Mouse (Mus musculus) stomach, embryonic 16.5 days (tissue): Measurements from ENCODE around the gene Ppp1r9a. TPM values are rescaled to one million over a fixed set of nuclear protein-coding genes. Genes with fewer than 3 reads are reported as not detected.

ENCODE experiments used
- ATAC-seq: fragments of 200-750 bp; cut with Nextera tagmentation; 2 replicates; pipeline ENCODE4 v1.8.0; 2017; ENCODE audit warnings: moderate number of reproducible peaks, moderate TSS enrichment; ENCODE audit not compliant: insufficient read depth, low FRiP score
- H3K27ac ChIP-seq: fragments of 300-500 bp; sonication (generic); 2 replicates; pipeline ENCODE4 v1.5.1; 2014; ENCODE audit warnings: low read length
- H3K27me3 ChIP-seq: fragments of 300-500 bp; sonication (generic); 2 replicates; pipeline ENCODE4 v1.6.1; 2014; ENCODE audit warnings: low read length, control low read depth, mixed read lengths; ENCODE audit not compliant: control insufficient read depth, insufficient read depth
- H3K36me3 ChIP-seq: fragments of 300-500 bp; sonication (generic); 2 replicates; pipeline ENCODE4 v1.6.1; 2014; ENCODE audit warnings: low read length; ENCODE audit not compliant: control insufficient read depth, insufficient read depth
- H3K4me1 ChIP-seq: fragments of 300-500 bp; sonication (generic); 2 replicates; pipeline ENCODE4 v1.6.1; 2014; ENCODE audit warnings: low read length, control low read depth, mixed read lengths; ENCODE audit not compliant: control insufficient read depth, insufficient read depth
- H3K4me2 ChIP-seq: fragments of 300-500 bp; sonication (generic); 2 replicates; pipeline ENCODE4 v1.6.1; 2014; ENCODE audit warnings: low read depth, low read length, mixed read lengths
- H3K4me3 ChIP-seq: fragments of 300-500 bp; sonication (generic); replicated peaks from 2 replicates; pipeline ENCODE4 v1.5.1; 2014; ENCODE audit warnings: mild to moderate bottlenecking, low read length
- H3K9ac ChIP-seq: fragments of 300-500 bp; sonication (generic); 2 replicates; pipeline ENCODE4 v1.6.1; 2014; ENCODE audit warnings: low read length
- H3K9me3 ChIP-seq: fragments of 300-500 bp; sonication (generic); replicated peaks from 2 replicates; pipeline ENCODE4 v1.6.1; 2016; ENCODE audit warnings: low read length, control low read depth; ENCODE audit not compliant: control insufficient read depth
- WGBS: fragments of 180-500 bp; shearing (Covaris S2); extraction: QIAGEN DNeasy Blood & Tissue Kit; methylation state at CpG from one replicate; pipeline ENCODE4 v1.1.7; 2014; 5-methylcytosine and 5-hydroxymethylcytosine counted together
- polyA plus RNA-seq: library from polyadenylated mRNA; unstranded; fragments of >200 nt; fragmentation: Nextera tagmentation; extraction: Ambion mirVana; gene quantifications from 2 replicates; pipeline ENCODE4 v1.2.1, GENCODE M21; 2015

Ppp1r9a gene
- polyA plus RNA-seq, 1 experiment from 2014 or later, result 14.8 TPM

GRCm38 (mm10) chr6:5154786-5155185 is 252.1 kb downstream of the Ppp1r9a start:
- no peak for ATAC-seq

GRCm38 (mm10) chr6:5155313-5155927 is 252.7 kb downstream of the Ppp1r9a start:
- Histone ChIP-seq H3K9ac (no peak overlapping the region), H3K27me3 (no peaks in the 10 kb centered on the region), H3K9me3 (no peaks in the 10 kb centered on the region), H3K4me3 (no peak overlapping the region), H3K4me1 (no peaks in the 10 kb centered on the region), H3K27ac (no peak overlapping the region), H3K4me2 (no peak overlapping the region), H3K36me3 (no peaks in the 10 kb centered on the region)
- 79% methylated on average over 1 of the region's 1 CpGs for WGBS
- no peak for ATAC-seq

More at GRCm38 (mm10) chr6:5154786-5155185, 252.1 kb downstream of the Ppp1r9a start:
- no peak overlapping the region for H3K27ac ChIP-seq
- no peaks in the 10 kb centered on the region for H3K9me3 ChIP-seq
- no peak overlapping the region for H3K4me3 ChIP-seq
- H3K4me1 ChIP-seq, result no peaks in the 10 kb centered on the region
- no peak overlapping the region for H3K9ac ChIP-seq
- H3K36me3 ChIP-seq, result no peaks in the 10 kb centered on the region
- no peak overlapping the region for H3K4me2 ChIP-seq
- 80% methylated on average over 6 of the region's 6 CpGs for WGBS
- no peaks in the 10 kb centered on the region for H3K27me3 ChIP-seq

DNA sequence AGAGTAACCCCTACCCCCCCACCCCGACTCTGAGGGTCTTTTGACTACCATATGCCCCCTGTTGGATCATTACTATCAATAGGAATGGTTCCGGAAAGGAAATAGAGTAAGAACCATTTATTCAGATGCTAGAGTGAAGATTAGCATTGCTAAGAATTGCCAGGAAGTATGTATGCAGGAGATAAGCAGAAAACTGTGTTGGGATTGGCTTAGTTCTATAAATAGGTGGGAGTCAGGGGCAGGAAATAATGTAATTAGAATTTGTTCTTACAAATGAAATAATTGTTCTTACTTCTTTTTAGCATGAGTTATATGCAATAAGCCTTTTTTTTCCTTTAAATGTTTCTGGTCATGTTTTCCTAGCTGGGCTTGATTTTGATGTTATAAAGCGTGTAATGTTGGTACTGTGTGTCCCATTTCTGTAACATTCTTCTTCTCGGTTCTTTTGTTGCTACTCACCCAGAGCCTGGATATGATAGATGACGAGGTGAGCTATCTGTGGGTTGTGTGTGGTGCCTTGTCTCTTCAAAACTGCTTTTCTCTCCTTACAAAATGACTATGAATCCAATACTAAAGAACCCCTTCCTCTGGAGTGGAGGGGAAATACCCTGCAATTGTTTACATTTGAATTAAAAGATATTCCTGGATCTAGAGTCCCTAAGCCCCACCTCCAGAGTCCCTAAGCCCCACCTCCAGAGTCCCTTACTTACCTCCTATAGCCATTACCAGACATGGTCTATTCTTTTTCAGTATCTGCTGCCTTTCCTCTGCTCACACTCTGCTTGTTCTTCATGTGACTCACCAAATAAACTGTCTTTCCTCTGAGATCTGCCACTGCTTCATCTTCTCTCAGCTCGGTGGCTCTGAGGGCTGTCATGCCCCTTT is 254.1 kb downstream of the Ppp1r9a start:
- Histone ChIP-seq H3K4me1 (no peaks in the 10 kb centered on the region), H3K27ac (no peak overlapping the region), H3K4me3 (no peak overlapping the region), H3K4me2 (no peak overlapping the region), H3K9ac (no peak overlapping the region), H3K36me3 (no peaks in the 10 kb centered on the region), H3K9me3 (no peaks in the 10 kb centered on the region), H3K27me3 (no peaks in the 10 kb centered on the region)
- no peak for ATAC-seq
- WGBS, result 78% methylated on average over 6 of the region's 6 CpGs

DNA sequence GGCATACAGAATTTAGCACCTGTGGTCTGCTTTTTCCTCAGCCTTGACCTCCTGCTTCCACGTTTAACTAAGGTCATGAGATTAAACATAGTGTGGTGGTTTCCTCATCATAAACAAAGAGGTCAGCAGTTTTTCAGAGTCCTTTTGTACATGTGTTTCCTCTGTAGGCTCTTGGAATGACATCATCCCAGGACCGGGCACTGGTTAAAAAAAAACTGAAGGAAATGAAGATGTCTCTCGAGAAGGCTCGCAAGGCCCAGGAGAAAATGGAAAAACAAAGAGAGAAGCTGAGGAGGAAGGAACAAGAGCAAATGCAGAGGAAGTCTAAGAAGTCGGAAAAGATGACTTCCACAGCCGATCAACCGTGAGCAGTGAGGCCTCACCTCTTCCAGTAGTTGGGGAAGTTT is 256.7 kb downstream of the Ppp1r9a start:
- Histone ChIP-seq H3K4me3 (no peak overlapping the region), H3K9me3 (no peaks in the 10 kb centered on the region), H3K36me3 (no peaks in the 10 kb centered on the region), H3K9ac (no peak overlapping the region), H3K4me2 (no peak overlapping the region), H3K4me1 (no peaks in the 10 kb centered on the region), H3K27ac (no peak overlapping the region), H3K27me3 (no peaks in the 10 kb centered on the region)
- WGBS, result 75% methylated on average over 7 of the region's 7 CpGs
- no peak for ATAC-seq

DNA sequence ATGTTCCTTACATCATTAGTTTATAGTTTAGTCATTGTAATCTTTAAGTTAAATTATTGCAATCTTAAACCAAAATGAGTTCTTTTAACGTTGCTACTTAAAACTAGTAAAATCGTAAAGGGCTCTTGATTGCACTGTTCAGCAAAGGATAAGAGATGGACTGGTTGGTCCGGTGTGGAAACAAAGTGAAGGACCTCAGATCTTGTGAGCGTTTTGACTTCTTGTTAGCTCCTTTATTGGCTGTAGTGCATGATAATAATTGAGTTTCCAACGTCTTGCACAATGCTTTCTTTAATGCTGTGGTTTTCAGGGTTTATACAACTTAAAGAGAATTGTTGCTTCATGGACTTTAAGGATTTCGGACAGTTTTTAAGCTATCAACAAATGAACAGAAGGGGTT is 259.3 kb downstream of the Ppp1r9a start:
- Histone ChIP-seq H3K4me2 (no peak overlapping the region), H3K27me3 (no peaks in the 10 kb centered on the region), H3K9ac (no peak overlapping the region), H3K9me3 (no peaks in the 10 kb centered on the region), H3K4me3 (no peak overlapping the region), H3K27ac (no peak overlapping the region), H3K36me3 (no peaks in the 10 kb centered on the region), H3K4me1 (no peaks in the 10 kb centered on the region)
- WGBS, result 52% methylated on average over 6 of the region's 6 CpGs
- no peak for ATAC-seq

DNA sequence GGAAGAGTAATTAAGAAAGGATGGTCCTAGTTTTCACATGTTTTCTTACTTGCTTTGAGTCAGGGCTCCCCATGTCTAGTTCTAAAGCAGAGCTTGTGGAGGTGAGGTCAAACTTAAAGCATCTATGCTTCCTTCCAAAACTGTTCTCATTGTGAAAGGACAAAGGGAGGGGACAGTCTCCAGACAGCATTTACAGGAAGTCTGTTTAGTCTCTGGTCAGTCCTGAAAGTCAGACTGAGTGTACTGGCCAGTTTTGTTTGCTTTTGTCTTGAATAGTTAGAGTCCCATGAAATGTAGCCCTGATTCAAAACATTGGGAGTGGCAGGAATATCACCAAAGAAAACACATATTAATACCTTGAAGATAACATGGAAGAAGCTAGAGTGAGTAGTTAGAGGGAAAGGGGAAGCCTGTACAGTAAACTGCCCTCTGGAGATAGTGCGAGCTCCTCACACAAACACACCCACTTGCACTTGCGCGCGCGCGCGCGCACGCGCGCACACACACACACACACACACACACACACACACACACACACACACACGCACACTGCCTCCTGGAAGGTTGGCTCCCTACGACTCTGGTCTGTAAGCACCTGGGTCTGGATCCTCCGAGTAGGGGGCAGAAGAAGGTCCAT is 260.9 kb downstream of the Ppp1r9a start:
- ATAC-seq, result no peak
- H3K27ac ChIP-seq, result no peak overlapping the region
- 92% methylated on average over 14 of the region's 14 CpGs for WGBS

GRCm38 (mm10) chr6:5164855-5165254 is 262.1 kb downstream of the Ppp1r9a start:
- H3K4me3 ChIP-seq, result no peak overlapping the region
- H3K9ac ChIP-seq, result no peak overlapping the region
- H3K4me1 ChIP-seq, result no peaks in the 10 kb centered on the region
- H3K27me3 ChIP-seq, result no peaks in the 10 kb centered on the region
- no peaks in the 10 kb centered on the region for H3K9me3 ChIP-seq
- H3K4me2 ChIP-seq, result no peak overlapping the region
- H3K36me3 ChIP-seq, result no peaks in the 10 kb centered on the region
- no peak for ATAC-seq
- no peak overlapping the region for H3K27ac ChIP-seq
- 72% methylated on average over 9 of the region's 9 CpGs for WGBS

More for the DNA sequence above, 260.9 kb downstream of the Ppp1r9a start:
- Histone ChIP-seq H3K4me2 (no peak overlapping the region), H3K4me1 (no peaks in the 10 kb centered on the region), H3K4me3 (no peak overlapping the region), H3K27me3 (no peaks in the 10 kb centered on the region), H3K9ac (no peak overlapping the region), H3K36me3 (no peaks in the 10 kb centered on the region), H3K9me3 (no peaks in the 10 kb centered on the region)

DNA sequence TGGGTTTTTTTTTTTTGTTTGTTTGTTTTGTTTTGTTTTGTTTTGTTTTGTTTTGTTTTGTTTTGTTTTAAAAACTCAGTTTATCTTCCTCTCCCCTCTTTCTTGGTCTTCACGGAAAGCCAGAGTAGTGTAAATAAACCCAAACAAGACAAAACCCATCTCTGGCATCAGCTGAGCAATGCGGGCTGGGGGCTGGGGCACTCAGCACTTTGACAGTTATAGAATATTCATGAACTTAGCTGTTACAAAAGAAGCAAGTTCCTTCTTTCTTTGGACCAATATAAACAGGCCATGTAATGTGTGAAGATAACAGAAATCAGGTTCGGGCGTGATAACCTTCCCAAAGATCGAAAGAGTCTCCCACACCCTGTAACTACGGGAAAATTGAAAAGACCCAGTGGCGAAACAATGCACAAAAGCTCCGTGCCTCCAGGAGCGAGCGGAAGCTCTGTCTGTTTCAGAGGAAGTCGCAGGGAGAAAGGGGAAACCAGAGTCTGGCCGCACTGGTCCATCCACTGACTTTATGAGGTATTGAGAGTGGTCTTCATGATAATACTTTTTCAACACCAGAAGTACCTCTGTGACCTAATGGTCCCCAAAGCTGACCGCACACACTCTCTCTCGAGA is 264.4 kb downstream of the Ppp1r9a start:
- no peak overlapping the region for H3K9ac ChIP-seq
- H3K27ac ChIP-seq, result no peak overlapping the region
- no peak overlapping the region for H3K4me3 ChIP-seq
- H3K4me2 ChIP-seq, result no peak overlapping the region
- H3K36me3 ChIP-seq, result no peaks in the 10 kb centered on the region
- WGBS, result 49% methylated on average over 14 of the region's 14 CpGs
- ATAC-seq, result no peak
- no peaks in the 10 kb centered on the region for H3K9me3 ChIP-seq
- H3K27me3 ChIP-seq, result no peaks in the 10 kb centered on the region
- no peaks in the 10 kb centered on the region for H3K4me1 ChIP-seq

- Histone ChIP-seq H3K4me3 (no peak overlapping the region), H3K4me2 (no peak overlapping the region), H3K9ac (no peak overlapping the region), H3K27me3 (no peaks in the 10 kb centered on the region), H3K4me1 (no peaks in the 10 kb centered on the region), H3K27ac (no peak overlapping the region), H3K9me3 (no peaks in the 10 kb centered on the region), H3K36me3 (no peaks in the 10 kb centered on the region)
- 82% methylated on average over 9 of the region's 9 CpGs for WGBS
- no peak for ATAC-seq
These were observed 265.4 kb downstream of the Ppp1r9a start for GRCm38 (mm10) chr6:5168158-5168557.
